Mouse (Mus musculus) heart, embryonic 15.5 days (tissue): ENCODE measurements around the gene 4930480E11Rik. TPM values are rescaled to one million over a fixed set of nuclear protein-coding genes. Genes with fewer than 3 reads are reported as not detected.
"Not testable (repeated sequence)": the region's sequence is repeated elsewhere in the genome, so short reads cannot be mapped to it uniquely, and the experiment has no call there.

Source experiments
- ATAC-seq: fragments of 200-750 bp; cut with Nextera tagmentation; replicated peaks from 2 replicates; pipeline ENCODE4 v1.8.0; 2017; ENCODE audit warnings: low read depth, moderate TSS enrichment; ENCODE audit not compliant: insufficient number of reproducible peaks, insufficient read depth, low FRiP score
- H3K27ac ChIP-seq: fragments of 300-500 bp; sonication (generic); 2 replicates; pipeline ENCODE4 v1.5.1; 2015; ENCODE audit warnings: mild to moderate bottlenecking, inconsistent platforms
- H3K27me3 ChIP-seq: fragments of 300-500 bp; sonication (generic); 2 replicates; pipeline ENCODE4 v1.6.1; 2015; ENCODE audit warnings: inconsistent platforms
- H3K36me3 ChIP-seq: fragments of 300-500 bp; sonication (generic); 2 replicates; pipeline ENCODE4 v1.6.1; 2015; ENCODE audit warnings: mild to moderate bottlenecking, inconsistent platforms
- H3K4me1 ChIP-seq: fragments of 300-500 bp; sonication (generic); replicated peaks from 2 replicates; pipeline ENCODE4 v1.6.1; 2015; ENCODE audit warnings: inconsistent platforms
- H3K4me2 ChIP-seq: fragments of 300-500 bp; sonication (generic); 2 replicates; pipeline ENCODE4 v1.6.1; 2015; ENCODE audit warnings: inconsistent platforms, mild to moderate bottlenecking, moderate library complexity
- H3K4me3 ChIP-seq: fragments of 300-500 bp; sonication (generic); 2 replicates; pipeline ENCODE4 v1.5.1; 2015; ENCODE audit warnings: mild to moderate bottlenecking, inconsistent platforms
- H3K9ac ChIP-seq: fragments of 300-500 bp; sonication (generic); 2 replicates; pipeline ENCODE4 v1.6.1; 2015; ENCODE audit warnings: mild to moderate bottlenecking, inconsistent platforms
- H3K9me3 ChIP-seq: fragments of 300-500 bp; sonication (generic); replicated peaks from 2 replicates; pipeline ENCODE4 v1.6.1; 2016; ENCODE audit warnings: inconsistent platforms
- WGBS: fragments of 180-500 bp; shearing (Covaris S2); methylation state at CpG from one replicate; pipeline ENCODE4 v1.1.7; 2015; ENCODE audit warnings: mixed read lengths; 5-methylcytosine and 5-hydroxymethylcytosine counted together
- polyA plus RNA-seq: library from polyadenylated mRNA; unstranded; fragments of >200 nt; fragmentation: Nextera tagmentation; extraction: Ambion mirVana; gene quantifications from 2 replicates; pipeline ENCODE4 v1.2.1, GENCODE M21; 2015

Gene 4930480E11Rik
- not detected in 2 replicates for polyA plus RNA-seq

- Histone ChIP-seq H3K4me3 (no peak within 1 kb of the TSS), H3K9ac (no peak within 1 kb of the TSS), H3K9me3 (no peaks in the 10 kb centered on the region), H3K36me3 (no peaks in the 10 kb centered on the region), H3K4me2 (no peak within 1 kb of the TSS), H3K27ac (no peak within 1 kb of the TSS), H3K4me1 (no peaks in the 10 kb centered on the region), H3K27me3 (no peaks in the 10 kb centered on the region)
- ATAC-seq, result no peak
- 40% methylated on average over 1 of the region's 1 CpGs for WGBS
These were observed at the start of gene 4930480E11Rik for GRCm38 (mm10) chrX:78369343-78369742. Gene 4930480E11Rik (plus strand): TSS chrX:78369643.

- not testable (repeated sequence) for H3K9me3 ChIP-seq, H3K9ac ChIP-seq, H3K4me2 ChIP-seq, H3K27me3 ChIP-seq, ATAC-seq, H3K4me1 ChIP-seq, H3K4me3 ChIP-seq, H3K27ac ChIP-seq, H3K36me3 ChIP-seq
- WGBS, result 63% methylated on average over 2 of the region's 2 CpGs
These were observed 33.9 kb downstream of the 4930480E11Rik start for GRCm38 (mm10) chrX:78403346-78403745.

Other genes with a start within 250 kb of the 4930480E11Rik start
- gene Gm5938, start 244.2 kb upstream of the 4930480E11Rik start, polyA plus RNA-seq, result not detected in 2 replicates
- gene Obp1b, start 182.9 kb upstream of the 4930480E11Rik start, polyA plus RNA-seq, result not detected in 2 replicates
- not detected in 2 replicates for gene Gm14743, start 123.7 kb upstream of the 4930480E11Rik start, polyA plus RNA-seq
- 5.6 and 5.7 TPM in 2 replicates for gene Prrg1, start 214.3 kb downstream of the 4930480E11Rik start, polyA plus RNA-seq